11 mouse cellular contexts compared by ENCODE assay signal in genomic region chr10:57488591-57488990, GRCm38 (mm10). TPM values are rescaled to one million over a fixed set of nuclear protein-coding genes. Genes with fewer than 3 reads are reported as not detected.
DNase-seq lines count a peak whose midpoint lies in the region; ATAC-seq and TF ChIP-seq lines count a peak whose summit lies in the region.
"Had no signal": no experiment of that assay in that cellular context is flagged by ENCODE, and none has a peak within 500 bp of the region (broad histone marks: within the 10 kb centered on the region; RNA-seq: fewer than 3 reads in every experiment).

No protein-coding gene starts in this region.

- H3K27me3 ChIP-seq in testis, adult 2 months (ENCODE audit: control insufficient read depth, insufficient read depth, low read length) = no peaks in the 10 kb centered on the region
- H3K27me3 ChIP-seq in liver, postnatal 0 days (ENCODE audit: insufficient read depth, low read length) = no peaks in the 10 kb centered on the region
- H3K27me3 ChIP-seq: heart, embryonic 12.5 days had no signal

- H3K9me3 ChIP-seq in liver, postnatal 0 days (ENCODE audit: low read length) = no peaks in the 10 kb centered on the region

- ATAC-seq in liver, postnatal 0 days = no peak
- no peak for ATAC-seq in megakaryocyte progenitor cell, adult 5-6 weeks (replicated peaks; ENCODE audit: poor library complexity)

- DNase-seq in gastrocnemius, adult 2 months = no peak
- no peak for DNase-seq in gastrocnemius, adult 8-10 months (ENCODE audit: low spot score in 2 of 2)
- DNase-seq in testis, postnatal 14 days (ENCODE audit: low spot score) = no peak
- DNase-seq in liver, postnatal 0 days = no peak
- no peak for DNase-seq in cerebellum, postnatal 36 days
- no peak for DNase-seq in gastrocnemius, postnatal 36 days
- DNase-seq: layer of hippocampus, postnatal 36 days; right cerebral cortex, postnatal 4 days had no signal

- intact Hi-C loops in gastrocnemius, adult 2 months (cut with DNase I) = no loop called here
- intact Hi-C loops in gastrocnemius, postnatal 36 days (cut with DNase I) = loop anchor here (5.0 kb wide), 1 partner anchor 44 kb away; the partner anchor contains the start of gene Serinc1

- H3K9ac ChIP-seq in liver, postnatal 0 days (replicated peaks) = no peak overlapping the region
- H3K9ac ChIP-seq: heart, embryonic 12.5 days had no signal

- no peak for TF ChIP-seq POLR2A in testis, adult 2 months (IDR thresholded peaks at IDR 0.05; ENCODE audit: control insufficient read depth, low read depth, low read length)

- peak overlapping the region; percentile 97; the same call in 1 of the 2 replicates for H3K4me3 ChIP-seq in gastrocnemius, adult 2 months
- H3K4me3 ChIP-seq in testis, adult 2 months (ENCODE audit: control insufficient read depth, low read depth, low read length) = peak overlapping the region; percentile 36; the same call in 1 of the 2 replicates
- 0 out of 2 replicates have a peak overlapping the region, but pooled peaks have one; percentile 13 for H3K4me3 ChIP-seq in liver, postnatal 0 days (ENCODE audit: low read depth, low read length)

- H3K27ac ChIP-seq in gastrocnemius, adult 2 months = peak overlapping the region; percentile 96
- no peak overlapping the region for H3K27ac ChIP-seq in testis, adult 2 months (ENCODE audit: control insufficient read depth, insufficient read depth, low read depth, low read length)
- peak overlapping the region; percentile 53; the same call in 1 of the 2 replicates for H3K27ac ChIP-seq in liver, postnatal 0 days (ENCODE audit: low read depth)

- TF ChIP-seq EP300 in liver, postnatal 0 days (IDR thresholded peaks at IDR 0.05; ENCODE audit: low read depth) = no peak

- H3K4me1 ChIP-seq in testis, adult 2 months (ENCODE audit: control insufficient read depth, insufficient read depth, low read length) = peaks cover 2% of the 10 kb centered on the region
- peaks cover 8% of the 10 kb centered on the region; the same call in 1 of the 2 replicates for H3K4me1 ChIP-seq in liver, postnatal 0 days (ENCODE audit: insufficient read depth)

- no peaks in the 10 kb centered on the region for H3K36me3 ChIP-seq in testis, adult 2 months (ENCODE audit: control insufficient read depth, insufficient read depth, low read length)
- no peaks in the 10 kb centered on the region for H3K36me3 ChIP-seq in liver, postnatal 0 days (replicated peaks; ENCODE audit: insufficient read depth, low read length)

- peak overlapping the region; percentile 43 for H3K4me2 ChIP-seq in liver, postnatal 0 days (ENCODE audit: low read depth, low read length)

- peak; percentile 29; the same call in 1 of the 2 replicates for TF ChIP-seq CTCF in gastrocnemius, adult 2 months (IDR thresholded peaks at IDR 0.05)
- no peak for TF ChIP-seq CTCF in testis, adult 2 months (IDR thresholded peaks at IDR 0.05; ENCODE audit: control insufficient read depth, insufficient read depth, insufficient replicate concordance, low read depth, low read length)
- TF ChIP-seq CTCF in liver, postnatal 0 days (IDR thresholded peaks at IDR 0.05; ENCODE audit: low read depth) = peak; percentile 26; the same call in 1 of the 2 replicates

RNA-seq across cellular contexts. Expression of gene Hsf2, which starts 2.4 kb away (rescaled TPM):
- total RNA-seq in gastrocnemius, adult 2 months (2021) = 10 to 100 TPM; 22.6 to 22.8 TPM
- 10 to 100 TPM; 19.8 to 26.9 (median 22.5) TPM for total RNA-seq in gastrocnemius, adult 8-10 months (2022)
- polyA plus RNA-seq in testis, adult 2 months (2012; rRNA removed) = 14.3 and 16.4 TPM in 2 replicates
- polyA plus RNA-seq in liver, postnatal 0 days (2015; fragmentation: Nextera tagmentation; extraction: Ambion mirVana) = 20.2 and 27.3 TPM in 2 replicates
- total RNA-seq in gastrocnemius, postnatal 36 days (2021) = 10 to 100 TPM; 21.3 to 28.4 TPM
- total RNA-seq in megakaryocyte progenitor cell, adult 5-6 weeks (2015) = 14.6 and 19.4 TPM in 2 replicates
- 17.1 and 18.4 TPM in 2 replicates for total RNA-seq in megakaryocyte progenitor cell, adult 5-6 weeks (2017)

RNA-seq across cellular contexts. Expression of gene Serinc1, which starts 43.7 kb away (rescaled TPM):
- total RNA-seq in gastrocnemius, adult 2 months (2021) = 100 to 1,000 TPM; 180 to 183 TPM
- total RNA-seq in gastrocnemius, adult 8-10 months (2022) = 100 to 1,000 TPM; 182 to 214 (median 201) TPM
- 13.5 and 19.8 TPM in 2 replicates for polyA plus RNA-seq in testis, adult 2 months (2012; rRNA removed)
- 79.2 and 81.6 TPM in 2 replicates for polyA plus RNA-seq in liver, postnatal 0 days (2015; fragmentation: Nextera tagmentation; extraction: Ambion mirVana)
- total RNA-seq in gastrocnemius, postnatal 36 days (2021) = 100 to 1,000 TPM; 162 to 170 TPM
- total RNA-seq in megakaryocyte progenitor cell, adult 5-6 weeks (2015) = 75.7 and 80.8 TPM in 2 replicates
- total RNA-seq in megakaryocyte progenitor cell, adult 5-6 weeks (2017) = 55.1 and 71.1 TPM in 2 replicates

Comparison
In these comparisons a context has a peak if more than half of its experiments do, and no peak if none do; other contexts are left out.
1. H3K4me3 ChIP-seq: peak in every context shown above with its lines; median percentile 97 in gastrocnemius, adult 2 months; 36 in testis, adult 2 months; 13 in liver, postnatal 0 days.